Mouse (Mus musculus) adrenal gland, adult 18-20 months (tissue): ENCODE measurements around the gene Pth2. TPM values are rescaled to one million over a fixed set of nuclear protein-coding genes. Genes with fewer than 3 reads are reported as not detected.
"Not testable (repeated sequence)": the region's sequence is repeated elsewhere in the genome, so short reads cannot be mapped to it uniquely, and the experiment has no call there.

Source experiments
- DNase-seq, 2 experiments: peaks; one replicate each; pipeline ENCODE4 v3.0.0; 2021 to 2022; ENCODE audit warnings: low spot score in 2 of 2
- total RNA-seq, 2 experiments: library from RNA; stranded (reverse); gene quantifications; 1 replicate in 1 of 2; 2 replicates in 1 of 2; pipeline ENCODE4 v1.2.3; 2021

Pth2 gene
- total RNA-seq, 2 experiments from 2014 or later: not detected

DNA sequence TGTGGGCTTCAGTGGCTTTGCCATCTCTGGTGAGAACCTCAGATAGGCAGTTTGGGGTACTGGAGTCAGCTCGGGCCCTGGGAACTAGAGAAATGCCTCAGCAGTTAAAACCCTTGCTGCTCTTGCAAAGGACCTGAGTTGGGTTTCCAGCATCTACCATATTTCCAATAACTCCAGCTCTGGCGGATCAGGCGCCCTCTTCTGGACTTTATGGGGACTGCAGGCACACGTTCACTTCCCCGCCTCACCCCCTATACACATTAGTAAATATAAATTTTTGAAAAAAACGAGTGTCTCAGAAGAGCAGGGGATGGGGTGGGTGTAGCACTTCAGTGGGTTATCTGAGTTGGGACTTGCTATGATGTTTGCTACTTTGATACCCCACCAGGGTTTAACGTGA lies 7.8 kb upstream of the Pth2 start:
- DNase-seq: no peak

DNA sequence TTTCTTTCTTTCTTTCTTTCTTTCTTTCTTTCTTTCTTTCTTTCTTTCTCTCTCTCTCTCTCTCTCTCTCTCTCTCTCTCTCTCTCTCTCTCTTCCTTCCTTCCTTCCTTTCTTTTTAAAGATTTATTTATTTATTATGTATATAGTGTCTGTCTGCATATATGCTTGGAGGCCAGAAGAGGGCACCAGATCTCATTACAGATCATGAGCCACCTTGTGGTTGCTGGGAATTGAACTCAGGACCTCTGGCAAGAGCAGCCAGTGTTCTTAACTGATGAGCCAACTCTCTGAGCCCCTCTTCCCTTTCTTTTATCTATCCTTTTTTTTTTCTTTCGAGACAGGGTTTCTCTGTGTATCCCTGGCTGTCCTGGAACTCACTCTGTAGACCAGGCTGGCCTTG lies 7.0 kb upstream of the Pth2 start:
- not testable (repeated sequence) for DNase-seq

DNA sequence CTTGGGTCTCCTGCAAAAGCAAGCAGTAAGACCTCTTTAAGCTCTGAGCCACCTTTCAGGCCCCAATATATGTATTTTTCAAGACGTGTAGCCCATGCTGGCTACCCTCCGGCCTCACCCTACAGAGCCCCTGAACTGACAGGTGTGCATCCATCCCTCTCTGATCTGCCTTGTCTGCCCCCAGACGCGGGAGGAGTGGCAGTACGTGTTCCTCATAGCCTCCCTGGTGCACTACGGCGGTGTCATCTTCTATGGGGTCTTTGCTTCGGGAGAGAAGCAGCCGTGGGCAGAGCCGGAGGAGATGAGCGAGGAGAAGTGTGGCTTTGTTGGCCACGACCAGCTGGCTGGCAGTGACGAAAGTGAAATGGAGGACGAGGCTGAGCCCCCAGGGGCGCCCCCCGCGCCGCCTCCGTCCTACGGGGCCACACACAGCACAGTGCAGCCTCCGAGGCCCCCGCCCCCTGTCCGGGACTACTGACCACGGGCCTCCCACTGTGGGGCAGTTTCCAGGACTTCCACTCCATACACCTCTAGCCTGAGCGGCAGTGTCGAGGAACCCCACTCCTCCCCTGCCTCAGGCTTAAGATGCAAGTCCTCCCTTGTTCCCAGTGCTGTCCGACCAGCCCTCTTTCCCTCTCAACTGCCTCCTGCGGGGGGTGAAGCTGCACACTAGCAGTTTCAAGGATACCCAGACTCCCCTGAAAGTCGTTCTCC lies 6.1 kb upstream of the Pth2 start:
- no peak for DNase-seq

DNA sequence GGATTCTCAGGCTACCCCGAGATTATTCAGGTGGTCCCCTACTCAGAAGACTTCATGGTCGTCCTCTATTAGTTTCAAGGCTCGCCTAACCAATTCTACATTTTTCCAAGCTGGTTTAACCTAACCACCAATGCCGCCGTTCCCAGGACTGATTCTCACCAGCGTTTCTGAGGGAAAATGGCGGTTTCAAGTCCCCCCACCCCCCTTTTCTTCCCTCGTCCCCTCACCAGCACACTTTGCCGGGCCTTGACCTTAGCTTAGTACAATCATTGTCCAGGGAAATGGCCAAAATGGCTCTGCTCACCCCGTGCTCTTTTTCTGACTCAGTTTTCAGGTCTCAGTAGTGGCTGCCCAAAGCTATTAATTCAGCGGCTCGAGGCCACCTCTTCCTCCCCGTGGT lies 5.4 kb upstream of the Pth2 start:
- no peak for DNase-seq

DNA sequence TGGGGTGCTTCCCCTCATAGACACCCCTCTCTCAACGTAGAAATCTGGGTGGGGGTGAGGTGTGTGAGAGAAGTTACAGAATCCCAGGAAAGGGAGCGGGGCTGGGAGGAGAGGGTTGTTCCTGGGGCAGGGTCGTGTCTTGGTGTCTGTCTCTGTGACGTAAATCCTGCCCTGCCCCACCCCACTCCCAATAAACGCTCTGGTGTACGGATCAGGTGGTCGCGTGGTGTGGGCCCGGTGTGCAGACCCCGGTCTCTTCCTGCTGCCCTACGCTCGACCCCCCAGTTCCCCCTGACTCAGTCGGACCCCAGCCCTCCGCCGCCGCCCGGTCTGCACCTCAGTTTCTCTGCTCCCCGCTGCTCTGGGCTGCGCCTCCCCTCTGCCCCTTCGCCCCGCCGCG lies 4.9 kb upstream of the Pth2 start:
- no peak for DNase-seq

DNA sequence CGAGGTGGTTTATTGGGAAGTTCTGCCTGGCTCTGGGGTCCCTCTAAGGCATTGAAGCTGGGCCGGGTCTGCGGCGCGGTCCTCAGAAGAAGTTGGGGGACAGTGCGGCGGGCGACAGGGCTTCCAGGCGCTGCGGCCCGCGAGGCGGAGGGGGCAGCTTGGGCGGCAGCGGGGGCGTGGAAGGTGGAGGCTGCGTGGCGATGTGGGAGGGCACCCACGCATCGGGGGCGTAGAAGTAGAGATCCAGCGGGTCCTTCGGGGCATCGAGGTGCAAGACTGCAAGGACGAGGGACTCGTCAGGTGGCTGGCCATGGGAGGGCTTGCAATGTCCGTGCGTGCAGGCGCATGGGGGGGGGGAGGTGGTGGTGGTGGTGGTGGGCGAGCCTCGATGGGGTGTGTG lies 4.4 kb upstream of the Pth2 start:
- no peak for DNase-seq

DNA sequence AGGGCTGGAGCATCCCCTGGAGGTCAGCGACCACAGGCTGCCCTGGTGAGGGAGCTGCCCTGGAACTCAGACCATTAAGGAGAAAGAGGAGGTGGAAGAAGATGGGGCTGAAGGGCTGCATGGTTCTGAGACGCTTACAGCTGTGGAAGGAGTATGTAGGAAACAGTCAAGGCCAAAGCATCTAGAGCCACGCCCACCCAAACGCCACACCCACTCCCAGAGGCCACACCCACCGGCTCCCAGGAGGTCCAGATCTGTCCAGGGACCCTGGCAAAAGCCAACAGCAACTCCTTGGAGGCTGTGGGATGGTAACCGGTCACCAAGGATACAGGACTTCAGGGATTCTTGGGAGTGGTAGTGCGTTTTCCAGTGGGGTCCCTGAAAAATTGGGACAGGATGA lies 2.2 kb upstream of the Pth2 start:
- no peak for DNase-seq

DNA sequence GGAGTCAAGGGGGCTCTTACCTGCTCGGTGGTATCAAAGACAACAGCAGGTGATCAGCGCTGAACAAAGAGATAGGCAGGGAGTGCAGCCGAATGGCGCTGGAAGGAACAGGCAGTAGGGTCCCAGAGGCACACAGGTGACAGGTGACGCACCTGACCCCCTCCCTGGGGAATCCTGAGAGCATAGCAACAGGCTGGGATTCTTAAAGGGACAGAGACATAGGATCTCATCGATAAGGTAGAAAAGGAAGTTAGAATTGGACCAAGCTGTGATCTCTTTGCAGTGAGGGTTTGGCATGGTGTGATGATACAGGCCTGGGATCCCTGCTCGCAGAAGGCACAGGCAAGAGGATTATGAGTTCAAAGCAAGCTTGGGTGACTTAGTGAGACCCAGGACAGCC lies 1.3 kb upstream of the Pth2 start, which contains the start of gene Gfy:
Gene Gfy (minus strand): TSS at position 101 of the 400 bp plus-strand sequence.
- DNase-seq: no peak

DNA sequence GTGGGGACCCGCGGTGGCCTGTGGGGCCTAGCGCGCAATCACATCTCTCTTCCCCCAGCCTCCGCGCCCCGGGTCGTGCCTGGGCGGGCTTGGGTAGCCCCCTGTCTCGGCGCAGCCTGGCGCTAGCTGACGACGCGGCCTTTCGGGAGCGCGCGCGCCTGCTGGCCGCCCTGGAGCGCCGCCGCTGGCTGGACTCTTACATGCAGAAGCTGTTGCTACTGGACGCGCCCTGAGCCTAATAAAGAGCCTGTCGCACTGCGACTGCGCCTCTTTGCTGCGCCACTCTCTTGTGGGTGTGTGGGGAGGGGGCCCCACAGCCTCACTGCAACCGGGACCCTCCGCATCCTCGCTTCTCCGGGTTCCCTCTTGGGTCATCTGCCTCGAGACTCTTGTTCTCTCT lies 745 bp downstream of the Pth2 start:
- DNase-seq: no peak

DNA sequence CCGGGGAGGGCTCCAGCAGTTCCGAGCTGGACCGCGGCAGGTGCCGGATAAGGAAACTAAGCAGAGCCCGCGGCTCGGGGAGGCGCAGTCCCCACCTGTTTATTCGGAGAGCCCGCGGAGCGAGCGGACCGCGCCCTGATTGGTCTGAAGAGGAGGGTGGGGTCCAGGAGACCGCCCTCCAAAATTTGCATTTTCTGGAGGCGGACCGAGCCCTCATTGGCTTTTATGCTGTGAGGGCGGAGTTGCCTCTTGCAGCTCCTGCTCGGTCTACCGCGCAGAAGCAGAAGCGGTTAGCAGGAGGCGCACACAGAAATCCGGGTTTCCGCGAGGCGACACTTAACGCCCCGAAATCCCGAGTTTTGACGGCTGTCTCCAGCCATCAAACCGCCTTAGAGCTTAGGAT lies 1.4 kb downstream of the Pth2 start:
- DNase-seq: peak; percentile 76 to 79

DNA sequence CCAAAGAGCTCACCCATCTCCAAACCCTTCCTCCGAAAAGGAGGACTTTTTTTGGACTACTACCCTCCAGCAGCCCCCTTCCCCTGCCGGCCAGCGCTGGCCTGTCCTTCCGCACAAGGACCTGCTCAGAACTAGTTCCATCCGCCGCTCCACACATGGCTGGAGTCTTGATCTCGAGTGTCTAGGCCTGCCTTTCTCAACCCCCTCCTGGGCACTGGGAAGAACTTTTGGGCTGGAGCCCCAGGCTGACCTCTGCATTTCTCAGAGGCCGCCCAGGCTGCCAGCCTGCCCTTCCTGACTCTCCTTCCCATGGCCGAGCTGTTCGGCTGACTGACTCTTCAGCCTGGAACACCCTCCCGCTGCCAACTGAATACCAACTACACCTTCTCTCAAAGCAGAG lies 1.8 kb downstream of the Pth2 start:
- DNase-seq: no peak

DNA sequence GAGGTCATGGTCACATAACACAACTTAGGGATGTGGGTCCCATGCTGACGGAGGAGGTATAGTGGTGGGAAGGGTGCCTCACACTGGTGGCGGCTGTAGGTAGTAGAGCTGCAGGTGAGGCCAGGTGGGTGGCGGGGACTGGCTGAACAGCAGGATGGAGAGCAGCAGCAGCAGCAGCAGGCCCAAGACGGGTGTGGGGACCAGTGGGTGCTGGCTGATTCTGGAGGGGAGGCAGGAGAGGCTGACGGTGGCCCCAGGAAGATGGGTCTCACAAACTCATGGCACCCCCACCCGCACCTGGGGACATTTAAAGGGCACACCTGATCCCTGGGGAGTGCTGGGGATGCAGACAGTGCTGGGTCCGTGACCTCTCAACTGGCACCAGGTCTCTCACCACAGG lies 2.9 kb downstream of the Pth2 start:
- no peak for DNase-seq

DNA sequence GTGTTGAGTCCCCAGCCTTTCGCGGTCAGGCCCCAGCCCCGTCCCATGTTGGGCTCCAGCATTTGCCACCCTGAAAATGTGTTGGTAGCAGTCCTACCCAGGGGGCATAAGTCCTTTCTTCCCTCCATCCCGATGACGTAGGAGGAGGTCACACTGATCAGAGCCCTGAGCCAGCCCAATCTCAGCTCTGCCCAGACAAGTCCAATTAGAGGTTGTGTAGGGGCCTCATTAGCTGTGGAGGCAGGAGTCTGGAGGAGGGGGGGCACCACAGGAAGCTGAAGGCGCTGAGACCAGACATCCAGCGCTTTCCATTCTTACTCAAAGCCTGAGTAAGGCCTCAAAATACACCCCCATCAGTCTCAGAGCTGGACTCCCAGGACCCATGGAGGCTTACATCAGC lies 5.1 kb downstream of the Pth2 start:
- no peak for DNase-seq

DNA sequence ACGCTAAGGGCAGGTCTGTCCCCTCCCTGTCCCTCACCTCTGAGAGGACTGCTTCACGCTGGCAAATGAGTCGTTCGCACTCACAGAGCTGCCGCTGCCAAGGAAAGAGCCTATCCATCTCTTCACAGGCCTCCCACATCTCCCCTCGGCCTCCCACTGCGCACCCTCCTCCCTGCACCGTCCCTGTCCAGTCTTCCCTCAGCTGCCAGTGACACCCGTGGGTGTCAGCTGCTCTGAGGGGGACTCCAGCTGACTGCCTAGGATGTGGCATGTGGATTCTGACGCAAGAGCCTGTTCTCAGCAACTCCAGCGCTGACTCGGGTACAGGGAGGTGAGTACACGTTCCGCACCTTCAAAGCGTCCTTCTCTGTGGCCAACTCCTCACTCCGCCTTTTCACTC lies 8.8 kb downstream of the Pth2 start:
- no peak for DNase-seq

DNA sequence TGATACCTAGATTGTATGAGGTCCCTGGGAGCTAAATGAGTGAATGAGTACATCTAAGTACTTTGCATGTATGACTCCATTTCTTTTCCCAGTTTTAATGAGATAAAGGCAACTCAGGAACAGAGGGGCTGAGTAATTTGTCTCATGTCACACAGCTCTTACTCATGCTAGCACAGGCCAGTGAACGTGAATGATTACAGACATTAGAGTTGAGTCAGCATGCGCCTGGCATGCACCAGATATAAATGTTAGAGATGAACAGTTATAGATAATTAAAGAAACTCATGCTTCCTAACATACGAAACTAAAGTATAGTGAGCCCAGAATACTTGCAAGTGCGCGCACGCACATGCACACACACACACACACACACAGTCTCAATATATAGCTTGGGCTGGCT lies 9.4 kb downstream of the Pth2 start:
- DNase-seq: no peak

DNA sequence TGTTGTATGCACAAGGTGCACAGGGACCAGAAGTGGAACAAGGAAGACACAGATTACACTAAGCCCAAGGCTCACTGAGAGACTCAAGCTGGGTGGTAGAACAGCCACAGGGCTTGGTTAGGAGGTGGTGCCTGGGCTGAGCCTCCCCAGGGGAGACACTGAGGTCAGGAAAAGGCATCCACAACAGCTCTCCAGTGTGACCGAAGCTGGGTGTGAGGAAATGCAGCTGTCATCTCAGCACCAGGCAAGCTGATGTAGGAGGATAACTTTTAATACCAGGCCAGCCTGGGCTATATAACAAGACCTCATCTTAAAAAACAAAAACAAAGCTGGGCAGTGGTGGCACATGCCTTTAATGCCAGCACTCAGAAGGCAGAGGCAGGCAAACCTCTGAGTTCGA lies 10.4 kb downstream of the Pth2 start:
- DNase-seq: no peak

DNA sequence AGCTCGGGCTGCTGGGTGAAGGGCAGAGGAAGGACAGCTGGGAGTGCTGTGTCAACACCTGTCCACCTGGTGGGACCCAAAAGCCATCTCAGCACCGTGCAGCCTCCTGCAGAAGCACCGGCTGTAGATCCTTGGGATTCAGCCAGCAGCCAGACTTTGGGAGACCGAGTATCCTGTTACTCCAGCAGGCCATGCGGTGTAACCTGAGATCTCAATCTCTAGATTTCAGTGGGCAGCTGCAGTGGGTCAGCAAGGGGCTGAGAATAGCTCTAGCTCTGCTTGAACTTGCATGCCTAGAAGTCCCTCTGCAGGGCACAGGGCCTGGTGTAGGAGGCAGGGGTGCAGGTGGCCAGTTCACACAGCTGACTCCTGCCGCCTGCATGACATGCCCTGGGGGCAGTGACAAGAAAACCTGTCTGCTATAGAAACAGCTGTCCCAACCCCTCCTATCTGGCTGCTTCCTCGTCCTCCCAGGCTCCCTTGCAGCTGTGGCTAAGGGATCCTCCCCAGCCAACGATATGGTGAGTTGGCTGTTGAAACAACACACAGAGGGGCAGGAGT lies 11.1 kb downstream of the Pth2 start:
- DNase-seq: no peak

DNA sequence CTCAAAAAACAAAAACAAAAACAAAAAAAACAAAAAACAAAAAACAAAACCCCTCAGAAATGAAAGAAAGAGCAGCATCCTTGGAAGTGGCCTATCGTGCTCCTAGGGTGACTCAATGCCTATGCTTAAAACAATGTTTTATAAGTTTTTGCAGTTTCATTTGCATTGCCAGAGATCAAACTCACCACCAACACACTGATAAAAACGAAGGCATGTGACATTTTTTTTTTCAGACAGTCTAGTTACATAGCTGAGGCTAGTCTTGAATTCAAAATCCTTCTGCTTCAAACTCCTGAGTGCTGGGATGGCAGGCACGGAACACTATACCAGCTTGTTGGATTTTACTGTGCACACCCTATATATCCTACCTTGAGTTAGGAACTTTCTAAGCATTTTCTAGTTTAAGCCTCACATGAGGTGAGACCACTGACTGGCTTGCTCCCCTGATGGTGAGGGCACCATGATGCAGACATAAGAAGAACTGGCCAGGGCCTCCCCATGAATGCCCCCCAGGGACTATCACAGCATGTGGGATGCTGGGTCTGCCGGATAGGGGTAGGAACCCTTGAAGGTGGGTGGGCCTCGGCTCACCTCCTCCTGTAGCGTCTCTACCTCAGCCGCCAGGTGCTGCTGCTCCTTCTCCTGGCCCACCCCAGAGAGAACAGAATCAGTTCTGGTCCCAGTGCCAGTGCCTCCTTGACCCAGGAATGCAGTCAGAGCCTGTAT lies 12.0 kb downstream of the Pth2 start:
- DNase-seq: no peak

DNA sequence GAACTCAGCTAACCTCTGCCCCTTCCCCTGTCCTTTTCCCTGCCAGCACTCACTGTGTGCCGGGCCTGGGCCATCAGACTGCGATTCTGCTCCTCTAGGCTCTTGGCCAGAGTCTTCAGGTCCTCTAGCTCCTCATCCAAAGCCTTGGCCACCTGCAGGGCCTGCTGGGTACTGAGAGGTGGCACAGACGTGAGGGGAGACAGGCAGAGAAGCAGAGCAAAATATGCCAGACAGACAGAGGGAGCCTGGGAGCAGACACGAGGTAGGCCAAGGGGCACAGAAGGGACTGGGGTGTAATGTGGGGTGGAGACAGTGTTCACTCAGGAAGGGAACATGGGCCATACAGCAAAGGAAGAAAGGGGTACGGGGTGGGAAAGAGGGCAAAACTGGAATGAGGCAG lies 12.6 kb downstream of the Pth2 start:
- no peak for DNase-seq

DNA sequence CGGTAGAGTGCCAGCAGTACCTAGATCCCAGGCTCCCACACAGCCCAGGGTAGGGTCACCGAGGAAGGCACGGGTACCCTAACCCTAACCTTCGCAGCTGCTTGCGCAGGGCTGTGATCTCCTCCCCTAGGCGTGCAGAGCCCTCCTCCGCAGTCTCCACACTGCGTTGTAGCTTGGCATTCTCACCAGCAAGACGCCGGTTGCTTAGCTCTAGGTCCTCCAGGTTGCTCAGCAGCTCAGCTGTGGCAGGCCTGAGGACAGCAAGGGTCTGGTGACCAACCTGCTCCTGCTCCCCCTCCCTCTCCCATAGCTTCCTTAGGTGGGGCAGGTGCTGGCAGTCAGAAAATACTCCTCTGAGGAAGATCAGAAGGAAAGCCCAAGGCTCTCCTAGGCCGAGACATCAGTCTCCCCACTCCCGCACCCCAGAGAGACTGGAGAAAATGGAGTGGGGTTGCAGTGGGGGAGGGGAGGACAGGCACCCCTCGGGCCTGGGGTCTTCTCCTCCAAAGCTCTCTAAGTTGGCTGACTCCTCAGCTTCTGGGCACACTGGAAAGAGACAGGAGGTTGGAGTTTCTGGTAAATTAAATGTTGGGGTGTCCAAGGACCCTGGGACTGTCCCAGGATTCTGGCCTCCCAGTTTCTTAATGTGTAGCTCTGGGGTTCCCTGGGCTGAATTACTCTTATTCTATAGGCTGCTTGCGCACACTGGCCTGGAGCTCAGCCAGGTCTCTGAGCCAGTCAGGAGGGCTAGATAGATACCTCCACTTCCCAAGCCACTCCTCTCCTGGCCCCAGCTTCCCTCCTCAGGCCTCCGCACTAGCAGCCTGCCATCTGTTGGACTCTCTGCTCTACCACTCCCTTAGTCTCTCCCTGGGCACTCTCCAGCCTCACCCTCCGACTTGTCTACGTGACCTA lies 13.3 kb downstream of the Pth2 start:
- DNase-seq: no peak

DNA sequence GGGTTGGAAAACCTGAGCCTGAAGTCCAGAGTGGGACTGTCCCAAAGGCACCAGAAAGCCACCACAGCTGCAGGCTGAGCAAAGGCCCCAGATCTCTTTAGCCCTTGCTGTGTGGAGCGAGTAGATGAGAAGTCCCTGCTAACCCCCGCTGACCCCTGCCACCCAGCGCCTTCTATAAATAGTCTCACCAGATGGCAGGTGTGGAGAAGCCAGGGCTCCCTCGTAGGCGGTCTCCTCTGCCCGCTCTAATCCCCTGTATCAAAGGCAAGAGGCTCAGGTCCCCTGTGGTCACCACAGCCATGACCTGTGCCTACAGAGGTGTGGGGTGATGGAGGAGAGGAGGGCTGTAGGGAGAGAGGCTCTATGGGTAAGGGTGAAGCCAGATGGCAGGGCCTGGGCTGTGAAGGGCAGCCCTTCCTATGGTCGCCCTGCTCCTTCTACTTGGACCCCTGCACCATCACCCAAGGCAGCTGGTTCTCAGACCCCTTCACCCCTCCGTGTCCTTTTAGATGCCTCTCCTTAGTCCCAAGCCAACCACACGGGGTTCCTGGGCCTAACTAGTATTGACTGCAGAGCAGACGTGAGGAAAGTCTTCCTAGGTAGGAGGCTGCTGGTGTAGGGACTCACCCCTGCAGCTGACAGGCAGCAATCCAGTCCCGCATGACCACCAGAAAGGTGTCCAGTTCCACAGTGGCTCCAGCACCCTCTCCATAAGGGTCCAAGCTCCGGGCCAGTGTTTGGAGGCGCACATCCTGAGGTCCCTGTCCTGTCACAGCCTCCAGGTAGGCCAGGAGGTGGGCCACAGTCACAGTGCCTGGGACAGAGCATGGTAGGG lies 14.8 kb downstream of the Pth2 start:
- DNase-seq: no peak
